Mouse (Mus musculus) CH12.LX (cell line): ENCODE measurements at regions not wholly inside any gene's neighbourhood (a gene's known extent, or its start where the extent isn't known, plus 50 kb on each side); places are given as distances from the start of the nearest gene placed in this dataset.

Experiments used
- EP300 ChIP-seq: IDR thresholded peaks from 2 replicates; pipeline ENCODE4 v1.6.1; 2011; ENCODE audit warnings: low read length, improper control_type of control experiment
- POLR2A ChIP-seq: IDR thresholded peaks from 2 replicates; pipeline ENCODE4 v1.6.1; 2011; ENCODE audit warnings: low read depth, mild to moderate bottlenecking, improper control_type of control experiment, low read length
- POLR2AphosphoS2 ChIP-seq: IDR thresholded peaks from 2 replicates; pipeline ENCODE4 v1.6.1; 2011; ENCODE audit warnings: low read depth, low read length, improper control_type of control experiment

GRCm38 (mm10) chr1:193705205-193705604 lies 335.1 kb upstream of the Camk1g start:
- no peak for TF ChIP-seq POLR2A
- TF ChIP-seq EP300: no peak
- TF ChIP-seq POLR2AphosphoS2: no peak
